Comparison of ENCODE assay signal across 27 mouse cellular contexts in genomic region chr2:167906729-167907128, GRCm38 (mm10). TPM values are rescaled to one million over a fixed set of nuclear protein-coding genes. Genes with fewer than 3 reads are reported as not detected.
DNase-seq lines count a peak whose midpoint lies in the region; ATAC-seq and TF ChIP-seq lines count a peak whose summit lies in the region.
"Had no signal": no experiment of that assay in that cellular context is flagged by ENCODE, and none has a peak within 500 bp of the region (broad histone marks: within the 10 kb centered on the region; RNA-seq: fewer than 3 reads in every experiment).

No protein-coding gene starts in this region.

- H3K4me3 ChIP-seq in bone marrow macrophage, adult 2 months (ENCODE audit: insufficient read depth, low read length) = no peak overlapping the region
- H3K4me3 ChIP-seq in stomach, postnatal 0 days (ENCODE audit: low read depth, low read length) = no peak overlapping the region
- H3K4me3 ChIP-seq: embryonic facial prominence, embryonic 12.5 days; embryonic facial prominence, embryonic 15.5 days; erythroblast, embryonic 14.5 days; forebrain, embryonic 12.5 days; gastrocnemius, adult 2 months; heart, embryonic 12.5 days; heart, embryonic 15.5 days; hindbrain, embryonic 10.5 days; hindbrain, embryonic 13.5 days had no signal

- H3K9ac ChIP-seq in stomach, postnatal 0 days (ENCODE audit: low read length) = no peak overlapping the region
- H3K9ac ChIP-seq: embryonic facial prominence, embryonic 12.5 days; embryonic facial prominence, embryonic 15.5 days; forebrain, embryonic 12.5 days; forebrain, postnatal 0 days; heart, embryonic 12.5 days; heart, embryonic 15.5 days; hindbrain, embryonic 13.5 days had no signal

- no peak overlapping the region for H3K4me2 ChIP-seq in stomach, postnatal 0 days (replicated peaks; ENCODE audit: low read depth)
- H3K4me2 ChIP-seq: embryonic facial prominence, embryonic 12.5 days; embryonic facial prominence, embryonic 15.5 days; forebrain, embryonic 12.5 days; heart, embryonic 12.5 days; heart, embryonic 15.5 days; hindbrain, embryonic 13.5 days had no signal

- peak; percentile 26 for DNase-seq in A20 (ENCODE audit: low read depth, low spot score)
- DNase-seq in stomach, postnatal 0 days (ENCODE audit: low spot score) = no peak
- no peak for DNase-seq in thymus, postnatal 10 days (ENCODE audit: low spot score in 2 of 2)
- DNase-seq: adrenal gland, adult 8-10 months; adrenal gland, postnatal 25 days; cerebellum, adult 18-20 months; cerebellum, adult 9-10 months; cerebellum, postnatal 14 days; forebrain, postnatal 0 days; gastrocnemius, adult 2 months; gastrocnemius, postnatal 14 days; heart, adult 18-20 months; heart, postnatal 10 days; heart, postnatal 36 days had no signal

- no peaks in the 10 kb centered on the region for H3K27me3 ChIP-seq in stomach, postnatal 0 days (ENCODE audit: control insufficient read depth, insufficient read depth, low read length)
- H3K27me3 ChIP-seq: embryonic facial prominence, embryonic 12.5 days; embryonic facial prominence, embryonic 15.5 days; heart, embryonic 12.5 days; heart, embryonic 15.5 days had no signal

- ATAC-seq in megakaryocyte, adult 5-6 weeks (ENCODE audit: poor library complexity, severe bottlenecking) = peak; percentile 85
- ATAC-seq in stomach, postnatal 0 days (ENCODE audit: low FRiP score, low TSS enrichment) = no peak
- no peak for ATAC-seq in erythroblast, adult 5-6 weeks (replicated peaks; ENCODE audit: low FRiP score, poor library complexity, severe bottlenecking)
- ATAC-seq: activated CD4-positive, CD25-positive, alpha-beta regulatory T cell, adult 4 months; forebrain, postnatal 0 days; hindbrain, embryonic 16.5 days had no signal

- TF ChIP-seq EP300 in stomach, postnatal 0 days (optimal IDR thresholded peaks at IDR 0.05) = no peak

- no peak for TF ChIP-seq POLR2A in bone marrow macrophage, adult 2 months (IDR thresholded peaks at IDR 0.05; ENCODE audit: borderline replicate concordance, low read depth, low read length)

- no peak for TF ChIP-seq CTCF in bone marrow macrophage, adult 2 months (IDR thresholded peaks at IDR 0.05; ENCODE audit: low read depth, low read length)
- no peak for TF ChIP-seq CTCF in stomach, postnatal 0 days (IDR thresholded peaks at IDR 0.05; ENCODE audit: low read depth)

- H3K36me3 ChIP-seq in stomach, postnatal 0 days (ENCODE audit: control insufficient read depth, insufficient read depth, low read length) = no peaks in the 10 kb centered on the region
- H3K36me3 ChIP-seq: embryonic facial prominence, embryonic 12.5 days; embryonic facial prominence, embryonic 15.5 days; forebrain, embryonic 12.5 days; heart, embryonic 12.5 days; heart, embryonic 15.5 days; hindbrain, embryonic 10.5 days; hindbrain, embryonic 13.5 days had no signal

- peaks cover 24% of the 10 kb centered on the region for H3K4me1 ChIP-seq in bone marrow macrophage, adult 2 months (ENCODE audit: control insufficient read depth, insufficient read depth, low read length)
- no peaks in the 10 kb centered on the region for H3K4me1 ChIP-seq in stomach, postnatal 0 days (replicated peaks; ENCODE audit: control insufficient read depth, insufficient read depth)
- H3K4me1 ChIP-seq: embryonic facial prominence, embryonic 12.5 days; forebrain, embryonic 12.5 days; heart, embryonic 15.5 days; hindbrain, embryonic 13.5 days had no signal

- H3K9me3 ChIP-seq in stomach, postnatal 0 days (ENCODE audit: control insufficient read depth, low read length) = no peaks in the 10 kb centered on the region
- H3K9me3 ChIP-seq: embryonic facial prominence, embryonic 12.5 days; embryonic facial prominence, embryonic 15.5 days; forebrain, embryonic 12.5 days; heart, embryonic 12.5 days; heart, embryonic 15.5 days; hindbrain, embryonic 10.5 days; hindbrain, embryonic 13.5 days had no signal

- H3K27ac ChIP-seq in bone marrow macrophage, adult 2 months (ENCODE audit: insufficient read depth, low read depth, low read length) = peak overlapping the region; percentile 32
- H3K27ac ChIP-seq in stomach, postnatal 0 days (replicated peaks) = no peak overlapping the region
- H3K27ac ChIP-seq: embryonic facial prominence, embryonic 12.5 days; embryonic facial prominence, embryonic 15.5 days; forebrain, embryonic 12.5 days; gastrocnemius, adult 2 months; heart, embryonic 15.5 days; hindbrain, embryonic 10.5 days; hindbrain, embryonic 13.5 days had no signal

RNA-seq across cellular contexts. Expression of gene Ptpn1, which starts 25.1 kb away (rescaled TPM):
- polyA plus RNA-seq in bone marrow macrophage, adult 2 months (2012; ENCODE audit: insufficient read depth, insufficient read length, missing spikeins) = 84.4 and 94.5 TPM in 2 replicates
- 49.1 and 54.8 TPM in 2 replicates for total RNA-seq in megakaryocyte, adult 5-6 weeks (2015)
- 145 and 151 TPM in 2 replicates for total RNA-seq in megakaryocyte, adult 5-6 weeks (2017)
- 51.1 and 51.3 TPM in 2 replicates for polyA plus RNA-seq in stomach, postnatal 0 days (2015; fragmentation: Nextera tagmentation; extraction: Ambion mirVana)
- total RNA-seq in erythroblast, adult 5-6 weeks (2015; ENCODE audit: low replicate concordance) = 11.7 and 11.9 TPM in 2 replicates
- total RNA-seq in erythroblast, adult 5-6 weeks (2017; ENCODE audit: low replicate concordance) = 8.9 and 9.1 TPM in 2 replicates
